Mouse (Mus musculus): ENCODE measurements around the gene Stk19. TPM values are rescaled to one million over a fixed set of nuclear protein-coding genes. Genes with fewer than 3 reads are reported as not detected.

Stk19 gene
- total RNA-seq, 1 experiment: 32.6 TPM

DNA sequence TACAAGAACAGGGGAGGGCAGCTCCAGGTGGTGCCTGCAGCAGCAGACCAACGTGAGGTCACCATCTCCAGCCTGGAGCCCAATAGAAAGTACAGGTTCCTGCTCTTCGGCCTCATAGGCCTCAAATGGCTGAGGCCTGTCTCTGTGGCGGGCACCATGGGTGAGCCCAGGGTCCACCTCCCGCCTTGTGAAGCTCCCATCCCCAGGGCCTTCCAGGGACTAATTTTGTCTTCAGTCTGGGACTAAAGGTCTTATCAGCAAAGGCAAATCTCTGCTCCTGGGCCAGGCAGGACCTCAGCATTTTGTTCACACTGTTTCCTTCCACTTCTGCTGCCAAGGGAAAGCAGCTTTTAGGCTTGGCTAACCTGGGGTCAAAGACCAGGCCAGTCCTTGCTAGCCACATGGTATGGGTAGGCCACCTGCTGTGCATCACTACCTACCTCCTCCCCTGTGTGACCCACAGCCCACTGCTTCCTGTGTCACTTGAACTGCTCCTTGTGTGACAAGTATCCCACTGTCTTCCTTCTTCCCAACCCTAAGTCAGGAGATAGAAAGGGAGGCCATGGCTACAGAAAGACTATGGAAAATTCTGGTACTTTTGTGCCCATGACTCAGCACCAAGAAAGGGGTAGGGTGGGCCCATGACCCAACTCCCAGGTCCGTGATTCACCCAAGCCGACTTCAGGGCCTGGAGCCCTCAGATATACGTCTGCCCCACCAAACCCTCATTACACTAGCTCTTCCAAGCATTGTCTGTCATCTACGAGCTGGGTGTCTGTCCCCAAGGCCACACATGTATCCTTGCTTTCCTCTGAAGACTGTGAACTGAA lies 40.2 kb downstream of the Stk19 start:
- Histone ChIP-seq H3K9ac (ENCODE audit: insufficient read depth, low read depth, low read length, poor library complexity, severe bottlenecking) (no peak overlapping the region), H3K36me3 (ENCODE audit: control insufficient read depth, insufficient read depth, low read length, poor library complexity, severe bottlenecking) (no peaks in the 10 kb centered on the region), H3K4me3 (ENCODE audit: insufficient read depth in 1 of 2, low read depth in 1 of 2, low read length in 2 of 2, poor library complexity in 1 of 2, severe bottlenecking in 1 of 2) (no peak overlapping the region), H3K4me1 (ENCODE audit: control insufficient read depth in 2 of 2, insufficient read depth in 2 of 2, low read length in 2 of 2, poor library complexity in 1 of 2) (no peaks in the 10 kb centered on the region), H3K9me3 (ENCODE audit: control insufficient read depth, insufficient read depth, low read depth, low read length) (no peaks in the 10 kb centered on the region), H3K27ac (ENCODE audit: insufficient read depth, low read depth, low read length, poor library complexity, severe bottlenecking) (no peak overlapping the region)
- no peak for DNase-seq (ENCODE audit: low read depth, low spot score)
- TF ChIP-seq CHD2 (IDR thresholded peaks at IDR 0.05; ENCODE audit: low read depth, low read length): no peak
- TF ChIP-seq ZC3H11A (IDR thresholded peaks at IDR 0.05; ENCODE audit: borderline replicate concordance, low read depth, low read length): no peak
- in situ Hi-C loops (cut with MboI; ENCODE audit: low sequenced_read_pairs in 2 of 2, unreplicated experiment in 2 of 2): no loop called here

DNA sequence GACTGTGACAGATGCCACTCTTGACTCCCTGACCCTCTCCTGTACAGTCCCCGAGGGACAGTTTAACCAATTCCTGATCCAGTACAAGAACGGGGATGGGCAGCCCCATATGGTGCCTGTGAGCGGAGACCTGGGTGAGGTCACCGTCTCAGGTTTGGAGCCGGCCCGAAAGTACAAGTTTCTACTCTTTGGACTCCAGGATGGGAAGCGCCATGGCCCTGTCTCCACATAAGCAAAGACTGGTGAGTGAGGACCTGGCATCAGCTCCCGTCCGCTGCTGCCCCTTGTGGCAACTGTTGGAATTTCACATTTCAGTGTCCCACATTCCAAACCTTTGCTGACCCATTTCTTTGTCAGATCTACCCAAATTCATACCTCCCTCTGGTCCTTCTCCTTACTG lies 41.1 kb downstream of the Stk19 start:
- Histone ChIP-seq H3K9ac (ENCODE audit: insufficient read depth, low read depth, low read length, poor library complexity, severe bottlenecking) (no peak overlapping the region), H3K4me3 (ENCODE audit: insufficient read depth in 1 of 2, low read depth in 1 of 2, low read length in 2 of 2, poor library complexity in 1 of 2, severe bottlenecking in 1 of 2) (no peak overlapping the region), H3K27ac (ENCODE audit: insufficient read depth, low read depth, low read length, poor library complexity, severe bottlenecking) (no peak overlapping the region), H3K4me1 (ENCODE audit: control insufficient read depth in 2 of 2, insufficient read depth in 2 of 2, low read length in 2 of 2, poor library complexity in 1 of 2) (no peaks in the 10 kb centered on the region), H3K36me3 (ENCODE audit: control insufficient read depth, insufficient read depth, low read length, poor library complexity, severe bottlenecking) (no peaks in the 10 kb centered on the region), H3K9me3 (ENCODE audit: control insufficient read depth, insufficient read depth, low read depth, low read length) (no peaks in the 10 kb centered on the region)
- in situ Hi-C loops (cut with MboI; ENCODE audit: low sequenced_read_pairs in 2 of 2, unreplicated experiment in 2 of 2): no loop called here
- TF ChIP-seq MAFK (IDR thresholded peaks at IDR 0.05; ENCODE audit: insufficient read depth, low read depth, low read length) (no peak), HCFC1 (IDR thresholded peaks at IDR 0.05; ENCODE audit: borderline replicate concordance, insufficient read depth, low read length) (no peak), ZC3H11A (IDR thresholded peaks at IDR 0.05; ENCODE audit: borderline replicate concordance, low read depth, low read length) (no peak)
- peak; percentile 24 for DNase-seq (ENCODE audit: low read depth, low spot score)

DNA sequence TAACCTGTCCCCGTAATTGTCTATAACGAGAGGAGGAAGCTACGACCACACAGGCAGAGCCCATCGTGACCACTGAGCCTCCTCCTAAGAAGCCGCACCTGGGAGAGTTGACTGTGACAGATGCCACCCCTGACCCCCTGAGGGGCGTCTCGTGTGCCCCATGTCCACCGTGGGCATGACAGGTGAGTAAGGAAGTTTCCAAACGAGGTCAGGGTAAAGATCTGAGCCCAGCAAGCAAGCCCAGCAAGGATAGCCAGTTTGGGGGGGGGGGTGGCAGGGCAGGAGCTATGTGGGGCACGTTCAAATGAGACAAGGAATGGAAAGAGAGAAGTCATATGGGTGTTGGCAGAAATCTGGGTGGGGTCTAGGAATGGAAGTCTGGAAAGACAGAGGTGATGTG lies 41.7 kb downstream of the Stk19 start:
- Histone ChIP-seq H3K9me3 (ENCODE audit: control insufficient read depth, insufficient read depth, low read depth, low read length) (no peaks in the 10 kb centered on the region), H3K4me3 (ENCODE audit: insufficient read depth in 1 of 2, low read depth in 1 of 2, low read length in 2 of 2, poor library complexity in 1 of 2, severe bottlenecking in 1 of 2) (no peak overlapping the region), H3K9ac (ENCODE audit: insufficient read depth, low read depth, low read length, poor library complexity, severe bottlenecking) (no peak overlapping the region), H3K4me1 (ENCODE audit: control insufficient read depth in 2 of 2, insufficient read depth in 2 of 2, low read length in 2 of 2, poor library complexity in 1 of 2) (no peaks in the 10 kb centered on the region), H3K27ac (ENCODE audit: insufficient read depth, low read depth, low read length, poor library complexity, severe bottlenecking) (no peak overlapping the region), H3K36me3 (ENCODE audit: control insufficient read depth, insufficient read depth, low read length, poor library complexity, severe bottlenecking) (no peaks in the 10 kb centered on the region)
- no peak for TF ChIP-seq HCFC1 (IDR thresholded peaks at IDR 0.05; ENCODE audit: borderline replicate concordance, insufficient read depth, low read length)
- TF ChIP-seq MAFK (IDR thresholded peaks at IDR 0.05; ENCODE audit: insufficient read depth, low read depth, low read length): no peak
- no peak for TF ChIP-seq ZC3H11A (IDR thresholded peaks at IDR 0.05; ENCODE audit: borderline replicate concordance, low read depth, low read length)
- TF ChIP-seq CHD2 (IDR thresholded peaks at IDR 0.05; ENCODE audit: low read depth, low read length): no peak
- no peak for TF ChIP-seq ZNF384 (IDR thresholded peaks at IDR 0.05; ENCODE audit: low read depth, low read length)
- in situ Hi-C loops (cut with MboI; ENCODE audit: low sequenced_read_pairs in 2 of 2, unreplicated experiment in 2 of 2): no loop called here
- no peak for DNase-seq (ENCODE audit: low read depth, low spot score)

DNA sequence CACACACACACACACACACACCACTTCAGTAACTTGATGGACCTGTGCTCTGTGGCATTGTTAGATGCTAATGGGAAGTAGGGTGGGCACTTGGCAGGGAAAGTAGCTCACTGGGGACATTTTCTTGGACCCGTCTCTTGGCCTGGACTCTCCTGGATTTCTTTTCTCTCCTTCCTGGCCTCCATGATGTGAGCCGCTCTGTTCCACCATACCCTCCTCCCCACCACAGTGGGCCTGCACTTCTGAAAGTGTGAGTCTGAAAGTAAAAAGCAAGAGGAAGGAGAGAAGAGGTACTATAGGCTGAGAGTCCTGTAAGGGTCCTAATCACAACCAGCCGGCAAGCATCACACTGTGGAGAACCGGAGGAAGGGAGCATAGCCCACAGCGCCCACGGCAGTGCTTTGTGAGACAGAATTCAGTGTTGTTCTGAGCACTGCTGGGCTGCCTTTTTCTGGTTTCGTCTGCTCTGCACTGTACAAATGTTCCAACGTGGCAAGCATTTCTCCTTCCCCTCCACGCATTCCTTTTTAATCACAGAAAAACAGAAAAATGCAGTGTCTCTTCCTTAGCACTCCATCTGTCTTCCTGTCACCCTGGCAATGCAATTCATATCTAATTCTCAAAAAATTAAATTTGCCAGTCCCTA lies 58.9 kb downstream of the Stk19 start:
- no peak overlapping the region for H3K27ac ChIP-seq (ENCODE audit: insufficient read depth, low read depth, low read length, poor library complexity, severe bottlenecking)
- H3K4me3 ChIP-seq (ENCODE audit: insufficient read depth in 1 of 2, low read depth in 1 of 2, low read length in 2 of 2, poor library complexity in 1 of 2, severe bottlenecking in 1 of 2): no peak overlapping the region
- no peaks in the 10 kb centered on the region for H3K4me1 ChIP-seq (ENCODE audit: control insufficient read depth in 2 of 2, insufficient read depth in 2 of 2, low read length in 2 of 2, poor library complexity in 1 of 2)
- H3K9ac ChIP-seq (ENCODE audit: insufficient read depth, low read depth, low read length, poor library complexity, severe bottlenecking): no peak overlapping the region
- H3K36me3 ChIP-seq (ENCODE audit: control insufficient read depth, insufficient read depth, low read length, poor library complexity, severe bottlenecking): no peaks in the 10 kb centered on the region
- TF ChIP-seq ZNF384 (IDR thresholded peaks at IDR 0.05; ENCODE audit: low read depth, low read length) (no peak), ZC3H11A (IDR thresholded peaks at IDR 0.05; ENCODE audit: borderline replicate concordance, low read depth, low read length) (no peak), HCFC1 (IDR thresholded peaks at IDR 0.05; ENCODE audit: borderline replicate concordance, insufficient read depth, low read length) (no peak), CHD2 (IDR thresholded peaks at IDR 0.05; ENCODE audit: low read depth, low read length) (no peak), MAFK (IDR thresholded peaks at IDR 0.05; ENCODE audit: insufficient read depth, low read depth, low read length) (no peak)
- 0 out of 2 replicates have a peak, but pooled peaks cover 5% of the 10 kb centered on the region for H3K9me3 ChIP-seq (ENCODE audit: control insufficient read depth, insufficient read depth, low read depth, low read length)
- DNase-seq (ENCODE audit: low read depth, low spot score): no peak
- in situ Hi-C loops (cut with MboI; ENCODE audit: low sequenced_read_pairs in 2 of 2, unreplicated experiment in 2 of 2): no loop called here

Other genes starting within 250 kb of the Stk19 start
- gene Gpsm3, start 247.1 kb downstream of the Stk19 start, total RNA-seq (2012; rRNA removed): 4.9 and 5.8 TPM in 2 replicates
- gene Pbx2, start 245.7 kb downstream of the Stk19 start, total RNA-seq (2012; rRNA removed): 36.0 and 47.2 TPM in 2 replicates
- 2.3 and 2.5 TPM in 2 replicates for gene Ager, start 239.1 kb downstream of the Stk19 start, total RNA-seq (2012; rRNA removed)
- gene Rnf5, start 233.3 kb downstream of the Stk19 start, total RNA-seq (2012; rRNA removed): 21.4 and 22.8 TPM in 2 replicates
- gene Agpat1, start 232.7 kb downstream of the Stk19 start, total RNA-seq (2012; rRNA removed): 55.9 and 62.7 TPM in 2 replicates
- gene Egfl8, start 221.0 kb downstream of the Stk19 start, total RNA-seq (2012; rRNA removed): 1.0 and 2.0 TPM in 2 replicates
- 13.6 and 26.4 TPM in 2 replicates for gene Ppt2, start 208.4 kb downstream of the Stk19 start, total RNA-seq (2012; rRNA removed)
- gene Prrt1, start 207.4 kb downstream of the Stk19 start, total RNA-seq (2012; rRNA removed): 0.13 and 0.16 TPM in 2 replicates
- 4.4 and 7.5 TPM in 2 replicates for gene Fkbpl, start 192.2 kb downstream of the Stk19 start, total RNA-seq (2012; rRNA removed)
- gene Atf6b, start 189.8 kb downstream of the Stk19 start, total RNA-seq (2012; rRNA removed): 55.7 and 86.7 TPM in 2 replicates
- gene Tnxb, start 166.4 kb downstream of the Stk19 start, total RNA-seq (2012; rRNA removed): 0.18 and 0.26 TPM in 2 replicates
- 0.45 and 1.5 TPM in 2 replicates for gene C4b, start 93.1 kb downstream of the Stk19 start, total RNA-seq (2012; rRNA removed)
- 0.27 and 0.32 TPM in 2 replicates for gene Cyp21a1, start 32.4 kb downstream of the Stk19 start, total RNA-seq (2012; rRNA removed)
- gene Dxo, start 74 bp upstream of the Stk19 start, total RNA-seq (2012; rRNA removed): 39.0 and 45.2 TPM in 2 replicates
- 40.5 and 66.0 TPM in 2 replicates for gene Skiv2l, start 13.3 kb upstream of the Stk19 start, total RNA-seq (2012; rRNA removed)
- gene Nelfe, start 13.4 kb upstream of the Stk19 start, total RNA-seq (2012; rRNA removed): 50.2 and 63.4 TPM in 2 replicates
- gene Cfb, start 25.6 kb upstream of the Stk19 start, total RNA-seq (2012; rRNA removed): 0.16 and 0.18 TPM in 2 replicates
- 9.4 and 11.5 TPM in 2 replicates for gene Zbtb12, start 42.5 kb upstream of the Stk19 start, total RNA-seq (2012; rRNA removed)
- 0.31 TPM in 1 of 2 replicates, not detected in the other for gene Gm20547, start 45.1 kb upstream of the Stk19 start, total RNA-seq (2012; rRNA removed)
- 5.0 TPM in 2 replicates for gene C2, start 61.3 kb upstream of the Stk19 start, total RNA-seq (2012; rRNA removed)
- 124 and 147 TPM in 2 replicates for gene Ehmt2, start 61.5 kb upstream of the Stk19 start, total RNA-seq (2012; rRNA removed)
- 5.5 and 8.7 TPM in 2 replicates for gene Slc44a4, start 77.5 kb upstream of the Stk19 start, total RNA-seq (2012; rRNA removed)
- gene Neu1, start 94.3 kb upstream of the Stk19 start, total RNA-seq (2012; rRNA removed): 24.0 and 40.6 TPM in 2 replicates
- gene Hspa1b, start 122.3 kb upstream of the Stk19 start, total RNA-seq (2012; rRNA removed): 11.0 and 14.6 TPM in 2 replicates
- gene Gm20481, start 133.0 kb upstream of the Stk19 start, total RNA-seq (2012; rRNA removed): 1.9 TPM in 1 of 2 replicates, not detected in the other
- 5.8 and 5.9 TPM in 2 replicates for gene Hspa1a, start 135.2 kb upstream of the Stk19 start, total RNA-seq (2012; rRNA removed)
- gene Hspa1l, start 135.8 kb upstream of the Stk19 start, total RNA-seq (2012; rRNA removed): 0.45 and 0.48 TPM in 2 replicates
- gene Lsm2, start 144.9 kb upstream of the Stk19 start, total RNA-seq (2012; rRNA removed): 52.1 and 64.4 TPM in 2 replicates
- 303 and 453 TPM in 2 replicates for gene Vars, start 164.0 kb upstream of the Stk19 start, total RNA-seq (2012; rRNA removed)
- 0.21 and 0.31 TPM in 2 replicates for gene Vwa7, start 179.6 kb upstream of the Stk19 start, total RNA-seq (2012; rRNA removed)
- gene Sapcd1, start 191.1 kb upstream of the Stk19 start, total RNA-seq (2012; rRNA removed): 3.1 and 4.7 TPM in 2 replicates
- 2.7 and 3.2 TPM in 2 replicates for gene Msh5, start 209.8 kb upstream of the Stk19 start, total RNA-seq (2012; rRNA removed)
- 113 and 133 TPM in 2 replicates for gene Clic1, start 213.0 kb upstream of the Stk19 start, total RNA-seq (2012; rRNA removed)
- gene Ddah2, start 222.1 kb upstream of the Stk19 start, total RNA-seq (2012; rRNA removed): 45.0 and 57.5 TPM in 2 replicates
- not detected in 2 replicates for gene Ly6g6c, start 228.4 kb upstream of the Stk19 start, total RNA-seq (2012; rRNA removed)
- 0.26 TPM in 1 of 2 replicates, not detected in the other for gene Mpig6b, start 229.2 kb upstream of the Stk19 start, total RNA-seq (2012; rRNA removed)
- 13.4 and 36.1 TPM in 2 replicates for gene Ly6g6e, start 240.0 kb upstream of the Stk19 start, total RNA-seq (2012; rRNA removed)
- gene Ly6g6d, start 241.1 kb upstream of the Stk19 start, total RNA-seq (2012; rRNA removed): 1.6 and 4.9 TPM in 2 replicates
- gene Ly6g6f, start 248.7 kb upstream of the Stk19 start, total RNA-seq (2012; rRNA removed): not detected in 2 replicates